Mouse (Mus musculus) mesoderm, embryonic 11.5 days (tissue): ENCODE measurements around the gene Olfr668.
"Not testable (repeated sequence)": the region's sequence is repeated elsewhere in the genome, so short reads cannot be mapped to it uniquely, and the experiment has no call there.

ENCODE experiments used
- DNase-seq: peaks from one replicate; pipeline ENCODE4 v3.0.0-alpha.2; 2012; ENCODE audit warnings: low read depth, low spot score

The Olfr668 gene

DNA sequence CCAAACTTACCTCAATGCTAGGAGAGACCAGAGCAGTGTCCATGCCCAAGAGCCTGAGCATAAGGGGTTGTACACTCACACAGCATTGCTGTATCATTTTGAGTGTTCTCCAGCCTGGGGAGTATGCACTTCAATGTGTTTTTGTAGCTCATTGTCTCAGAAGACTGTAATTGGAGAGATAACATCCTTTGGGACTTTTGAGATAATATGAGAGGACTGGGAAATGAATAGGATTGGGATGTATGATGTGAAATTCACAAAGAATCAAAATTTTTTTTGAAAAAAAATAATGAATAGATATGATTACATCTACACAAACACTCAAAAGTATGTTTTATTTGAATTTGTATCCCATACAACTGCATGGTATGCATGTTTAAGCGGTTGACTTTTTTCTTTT, at the start of gene Olfr668:
TSS of gene Olfr668 (minus strand) at position 101 of the 400 bp plus-strand sequence.
- DNase-seq = no peak

DNA sequence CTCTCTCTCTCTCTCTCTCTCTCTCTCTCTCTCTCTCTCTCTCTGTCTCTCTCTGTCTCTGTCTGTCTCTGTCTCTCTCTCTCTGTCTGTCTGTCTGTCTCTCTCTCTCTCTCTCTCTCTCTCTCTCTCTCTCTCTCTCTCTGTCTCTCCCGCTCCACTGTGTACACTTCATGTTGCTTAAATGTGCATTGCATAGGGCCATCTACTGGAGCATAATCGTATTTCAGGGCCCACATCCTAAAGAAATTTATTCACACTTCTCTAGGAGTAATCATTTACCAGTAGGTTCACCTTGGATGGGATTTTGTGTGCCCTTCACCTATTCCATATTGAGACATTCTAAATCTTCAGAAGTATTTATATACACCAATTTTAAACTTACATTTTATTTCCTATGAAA, 44.6 kb upstream of the Olfr668 start:
- DNase-seq = not testable (repeated sequence)

GRCm38 (mm10) chr7:104962520-104962919, 34.7 kb upstream of the Olfr668 start, which contains the start of gene Olfr670:
Gene Olfr670, minus strand, starts transcription at chr7:104962620.
- no peak for DNase-seq

GRCm38 (mm10) chr7:104950234-104950633, 22.4 kb upstream of the Olfr668 start:
- not testable (repeated sequence) for DNase-seq

- DNase-seq = no peak
Observed at GRCm38 (mm10) chr7:104933940-104934339, 6.1 kb upstream of the Olfr668 start, which contains the start of gene Olfr669. Gene Olfr669, plus strand, starts transcription at chr7:104934240.

GRCm38 (mm10) chr7:104921382-104921781, 6.5 kb downstream of the Olfr668 start, which contains the start of gene Olfr667:
Gene Olfr667, minus strand, starts transcription at chr7:104921482.
- no peak for DNase-seq

DNA sequence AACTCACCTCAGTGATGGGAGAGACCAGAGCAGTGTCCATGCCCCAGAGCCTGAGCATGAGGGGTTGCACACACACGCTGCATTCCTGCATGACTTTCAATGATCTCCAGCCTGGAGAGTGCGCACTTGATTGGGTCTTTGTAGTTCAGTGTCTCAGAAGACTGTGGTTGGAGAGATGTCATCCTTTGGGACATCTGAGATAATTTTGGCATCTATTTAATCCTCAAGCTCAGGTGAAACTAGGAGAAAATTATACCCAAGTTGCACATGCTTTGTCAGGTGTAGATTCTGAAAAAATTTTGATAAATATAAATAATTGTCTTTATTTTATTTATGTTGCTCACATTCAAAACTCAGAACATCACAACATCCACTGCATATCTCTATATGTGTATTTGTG, 32.0 kb downstream of the Olfr668 start, which contains the start of gene Olfr666:
TSS of gene Olfr666 (minus strand) at position 101 of the 400 bp plus-strand sequence.
- no peak for DNase-seq

GRCm38 (mm10) chr7:104877731-104878130, 50.1 kb downstream of the Olfr668 start, which contains the start of gene Olfr665:
Gene Olfr665, plus strand, starts transcription at chr7:104878031.
- DNase-seq = no peak
